Mouse (Mus musculus) liver, postnatal 0 days (tissue): ENCODE measurements around the gene Ppp2r5d.

Experiments
- CTCF ChIP-seq: sonication (generic); IDR thresholded peaks from 2 replicates; pipeline ENCODE4 v1.5.1; 2016; ENCODE audit warnings: antibody characterized with exemption, low read depth
- EP300 ChIP-seq: IDR thresholded peaks from 2 replicates; pipeline ENCODE4 v1.6.1; 2016; ENCODE audit warnings: antibody characterized with exemption, low read depth, mild to moderate bottlenecking

DNA sequence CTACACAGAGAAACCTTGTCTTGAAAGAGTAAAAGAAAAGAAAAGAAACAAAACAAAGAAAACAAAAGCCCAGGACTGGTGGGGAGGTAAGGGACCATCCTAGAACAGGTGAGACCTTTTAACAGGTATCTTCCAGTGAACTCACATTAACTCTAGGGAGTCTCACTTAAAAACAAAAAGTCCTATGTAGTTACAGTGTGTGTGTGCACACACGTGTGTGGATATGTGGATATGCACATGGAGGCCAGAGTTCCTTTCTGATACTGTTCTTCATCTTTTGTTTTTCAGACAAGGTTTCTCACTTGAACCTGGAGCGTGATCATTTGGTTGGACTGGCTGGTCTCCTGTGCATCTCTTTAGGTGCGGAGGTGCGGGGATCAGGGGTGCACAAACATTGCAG, 45.7 kb upstream of the Ppp2r5d start:
- no peak for TF ChIP-seq CTCF
- TF ChIP-seq EP300: no peak
